8 mouse cellular contexts compared by ENCODE assay signal in the genomic region with DNA sequence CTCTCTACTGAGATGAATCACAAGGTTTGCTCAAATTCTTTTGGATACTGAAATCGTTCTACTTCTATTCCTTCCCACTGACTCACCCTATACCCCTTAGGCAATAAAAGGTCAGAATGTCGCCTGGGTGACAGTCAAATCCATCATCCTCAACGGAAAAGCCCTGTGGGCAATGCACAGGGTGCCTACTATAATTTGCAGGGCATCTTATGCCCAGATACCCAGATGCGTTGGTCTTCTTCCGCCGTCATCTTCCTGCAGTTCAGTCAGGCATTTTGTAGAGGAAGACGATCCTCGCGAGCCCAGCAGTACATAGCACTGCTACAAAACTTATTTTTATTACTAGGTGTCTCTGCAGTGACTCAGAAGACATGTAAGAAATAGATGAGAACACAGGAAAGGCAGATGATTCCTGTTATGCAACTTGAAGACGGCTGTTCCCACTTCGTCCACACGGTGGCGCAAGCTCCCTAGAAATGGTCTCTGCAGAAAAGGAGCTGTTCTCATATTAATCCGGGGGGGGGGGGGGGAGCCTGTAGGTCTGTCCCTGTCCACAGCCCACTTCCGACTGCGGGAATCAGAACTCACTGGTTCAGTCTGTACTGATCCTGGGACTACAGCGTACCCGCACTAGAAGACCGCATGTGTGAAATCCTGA. TPM values are rescaled to one million over a fixed set of nuclear protein-coding genes. Genes with fewer than 3 reads are reported as not detected.
DNase-seq lines count a peak whose midpoint lies in the region; ATAC-seq lines count a peak whose summit lies in the region.

No protein-coding gene starts in this region.

- peak overlapping the region; percentile 59 for H3K4me2 ChIP-seq in hindbrain, embryonic 13.5 days

- 17% methylated on average over 19 of the region's 19 CpGs for WGBS in hindbrain, embryonic 13.5 days

- DNase-seq in NIH3T3 (ENCODE audit: low read depth), result peak; percentile 95
- DNase-seq in cerebellum, adult 9-11 months, result peak; percentile 90
- peak; percentile 92 to 98 for DNase-seq in frontal cortex, postnatal 14 days (ENCODE audit: low spot score in 2 of 2)
- peak; percentile 99 to 100 for DNase-seq in layer of hippocampus, postnatal 25 days (ENCODE audit: extremely low spot score in 1 of 2, low spot score in 1 of 2)
- DNase-seq in lung, postnatal 14 days, result peak; percentile 91
- DNase-seq in ovary, postnatal 36 days (ENCODE audit: low spot score), result peak; percentile 83
- DNase-seq in thymus, postnatal 25 days, result peak; percentile 79

- H3K27me3 ChIP-seq in hindbrain, embryonic 13.5 days, result peaks cover 13% of the 10 kb centered on the region; the same call in 1 of the 2 replicates

- peak overlapping the region; percentile 55 for H3K9ac ChIP-seq in hindbrain, embryonic 13.5 days

- ATAC-seq in hindbrain, embryonic 13.5 days (ENCODE audit: low FRiP score), result peak; percentile 84

- peaks cover 3% of the 10 kb centered on the region for H3K4me1 ChIP-seq in hindbrain, embryonic 13.5 days (replicated peaks)

- H3K27ac ChIP-seq in hindbrain, embryonic 13.5 days, result peak overlapping the region; percentile 44; the same call in 1 of the 2 replicates

- H3K9me3 ChIP-seq in hindbrain, embryonic 13.5 days, result no peaks in the 10 kb centered on the region

- no peaks in the 10 kb centered on the region for H3K36me3 ChIP-seq in hindbrain, embryonic 13.5 days

- H3K4me3 ChIP-seq in hindbrain, embryonic 13.5 days, result peak overlapping the region; percentile 35

RNA-seq across cellular contexts. Expression of a gene that starts 21.3 kb away (rescaled TPM):
- not detected in 2 replicates for polyA plus RNA-seq in hindbrain, embryonic 13.5 days (2015; fragmentation: Nextera tagmentation; extraction: Ambion mirVana)
- under 1 TPM; 0.80 to 0.94 TPM for total RNA-seq in layer of hippocampus, postnatal 25 days (2021)

Comparison
In these comparisons a context has a peak if more than half of its experiments do, and no peak if none do; other contexts are left out.
1. Peak in every context shown above with its lines: DNase-seq, ATAC-seq, H3K4me3 ChIP-seq and H3K27ac ChIP-seq.